Mouse (Mus musculus) right cerebral cortex, adult 2 months (tissue): Measurements from ENCODE around the gene Qtrt1.

Experiments
- DNase-seq, 2 experiments: peaks; one replicate each; pipeline ENCODE4 v3.0.0; 2021 to 2022; ENCODE audit warnings: low spot score in 2 of 2

Qtrt1 gene

GRCm38 (mm10) chr9:21411669-21412550, at the start of gene Qtrt1:
TSS of gene Qtrt1 (plus strand) at chr9:21411837.
- DNase-seq = peak; percentile 89 to 92

- DNase-seq = peak; percentile 76
These were observed 45.0 kb upstream of the Qtrt1 start for GRCm38 (mm10) chr9:21366541-21367220.

- peak; percentile 100 for DNase-seq
These were observed 44.1 kb upstream of the Qtrt1 start, which contains the start of gene Ilf3 for GRCm38 (mm10) chr9:21367357-21368111. TSS of gene Ilf3 (plus strand) at chr9:21367871.

- peak; percentile 62 to 72 for DNase-seq
These were observed 43.5 kb upstream of the Qtrt1 start for GRCm38 (mm10) chr9:21368131-21368584.

GRCm38 (mm10) chr9:21369080-21369479, 42.6 kb upstream of the Qtrt1 start:
- no peak for DNase-seq

GRCm38 (mm10) chr9:21370876-21371275, 40.8 kb upstream of the Qtrt1 start:
- DNase-seq = no peak

GRCm38 (mm10) chr9:21372508-21372907, 39.1 kb upstream of the Qtrt1 start:
- DNase-seq = no peak

- DNase-seq = no peak
These were observed 32.4 kb upstream of the Qtrt1 start for GRCm38 (mm10) chr9:21379195-21379594.

GRCm38 (mm10) chr9:21380868-21381267, 30.8 kb upstream of the Qtrt1 start:
- no peak for DNase-seq

GRCm38 (mm10) chr9:21383966-21384365, 27.7 kb upstream of the Qtrt1 start:
- DNase-seq = no peak

GRCm38 (mm10) chr9:21392646-21393175, 18.9 kb upstream of the Qtrt1 start:
- no peak for DNase-seq

- no peak for DNase-seq
These were observed 15.9 kb upstream of the Qtrt1 start for GRCm38 (mm10) chr9:21395692-21396091.

GRCm38 (mm10) chr9:21397170-21397569, 14.5 kb upstream of the Qtrt1 start:
- no peak for DNase-seq

- DNase-seq = no peak
These were observed 10.6 kb upstream of the Qtrt1 start for GRCm38 (mm10) chr9:21401042-21401441.

GRCm38 (mm10) chr9:21402764-21403253, 8.8 kb upstream of the Qtrt1 start:
- no peak for DNase-seq

GRCm38 (mm10) chr9:21403745-21404144, 7.9 kb upstream of the Qtrt1 start:
- DNase-seq = no peak

GRCm38 (mm10) chr9:21405525-21405924, 6.1 kb upstream of the Qtrt1 start:
- DNase-seq = no peak

GRCm38 (mm10) chr9:21407951-21408350, 3.7 kb upstream of the Qtrt1 start:
- DNase-seq = no peak

GRCm38 (mm10) chr9:21408624-21409023, 3.0 kb upstream of the Qtrt1 start:
- DNase-seq = no peak

- DNase-seq = peak; percentile 90 to 92
These were observed 1.9 kb upstream of the Qtrt1 start for GRCm38 (mm10) chr9:21409592-21410317.

- DNase-seq = no peak
These were observed 6.2 kb downstream of the Qtrt1 start for GRCm38 (mm10) chr9:21417866-21418265.
